Mouse (Mus musculus): Measurements from ENCODE around the gene Gm9844. TPM values are rescaled to one million over a fixed set of nuclear protein-coding genes. Genes with fewer than 3 reads are reported as not detected.

Gene Gm9844
- polyA plus RNA-seq, 1 experiment: 2.2 TPM

DNA sequence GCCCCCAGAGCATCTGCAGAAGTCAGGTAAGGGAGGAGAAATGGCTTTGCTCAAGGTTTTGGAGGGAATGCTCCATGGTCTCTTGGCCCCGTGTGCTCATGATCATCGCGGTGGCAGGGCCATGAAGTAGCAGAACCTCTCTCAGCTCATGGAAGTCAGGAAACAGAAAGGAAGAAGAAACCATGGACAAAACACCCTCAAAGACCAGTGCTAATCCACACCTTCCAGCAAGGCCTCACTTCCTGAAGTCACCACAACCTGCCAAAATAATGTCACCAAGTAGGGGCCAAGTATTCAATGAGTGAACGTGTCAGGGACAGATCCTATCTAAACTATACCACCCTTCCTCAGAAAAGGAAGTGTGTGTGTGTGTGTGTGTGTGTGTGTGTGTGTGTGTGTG is 840 bp downstream of the Gm9844 start:
- no peak for TF ChIP-seq POLR2A (IDR thresholded peaks at IDR 0.05; ENCODE audit: borderline replicate concordance, extremely low read depth, low read depth, low read length)
- TF ChIP-seq CTCF (IDR thresholded peaks at IDR 0.05; ENCODE audit: insufficient read depth, low read length): no peak
- Histone ChIP-seq H3K4me1 (ENCODE audit: control insufficient read depth, insufficient read depth, low read length) (no peaks in the 10 kb centered on the region), H3K4me3 (replicated peaks; ENCODE audit: extremely low read depth, low read depth, low read length) (no peak overlapping the region)
- 72% methylated on average over 4 of the region's 4 CpGs for WGBS
- DNase-seq: no peak

DNA sequence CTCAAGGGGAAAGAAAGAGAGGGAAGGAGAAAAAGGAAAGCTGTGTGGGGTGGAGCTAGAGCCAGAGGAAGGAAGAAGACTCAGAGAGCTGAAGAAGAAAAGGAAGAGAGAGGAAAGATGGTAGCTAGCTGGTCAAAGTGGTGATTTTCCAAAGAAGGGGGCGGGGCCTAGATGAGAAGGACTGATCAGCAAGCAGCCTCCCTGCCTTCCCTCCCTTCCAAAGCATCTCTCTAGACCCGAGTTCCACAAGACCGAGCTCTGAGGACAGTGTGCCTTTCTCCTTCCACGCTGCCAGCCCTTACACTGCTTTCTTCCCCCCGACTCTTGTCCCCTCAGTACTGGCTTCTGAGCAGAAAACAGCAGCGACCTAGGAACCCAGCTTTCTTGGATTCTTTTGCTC is 2.1 kb downstream of the Gm9844 start:
- H3K4me3 ChIP-seq (replicated peaks; ENCODE audit: extremely low read depth, low read depth, low read length): no peak overlapping the region
- TF ChIP-seq POLR2A (IDR thresholded peaks at IDR 0.05; ENCODE audit: borderline replicate concordance, extremely low read depth, low read depth, low read length): no peak
- no peak for TF ChIP-seq CTCF (IDR thresholded peaks at IDR 0.05; ENCODE audit: insufficient read depth, low read length)
- WGBS: 38% methylated on average over 6 of the region's 6 CpGs
- no peak for DNase-seq
- no peaks in the 10 kb centered on the region for H3K4me1 ChIP-seq (ENCODE audit: control insufficient read depth, insufficient read depth, low read length)

- DNase-seq: no peak
- Histone ChIP-seq H3K4me3 (replicated peaks; ENCODE audit: extremely low read depth, low read depth, low read length) (no peak overlapping the region), H3K4me1 (ENCODE audit: control insufficient read depth, insufficient read depth, low read length) (no peaks in the 10 kb centered on the region)
- 60% methylated on average over 17 of the region's 17 CpGs for whole genome bisulfite sequencing
- TF ChIP-seq CTCF (IDR thresholded peaks at IDR 0.05; ENCODE audit: insufficient read depth, low read length): no peak
- TF ChIP-seq POLR2A (IDR thresholded peaks at IDR 0.05; ENCODE audit: borderline replicate concordance, extremely low read depth, low read depth, low read length): no peak
Observed at GRCm38 (mm10) chr7:24869080-24869479, 7.1 kb downstream of the Gm9844 start.

DNA sequence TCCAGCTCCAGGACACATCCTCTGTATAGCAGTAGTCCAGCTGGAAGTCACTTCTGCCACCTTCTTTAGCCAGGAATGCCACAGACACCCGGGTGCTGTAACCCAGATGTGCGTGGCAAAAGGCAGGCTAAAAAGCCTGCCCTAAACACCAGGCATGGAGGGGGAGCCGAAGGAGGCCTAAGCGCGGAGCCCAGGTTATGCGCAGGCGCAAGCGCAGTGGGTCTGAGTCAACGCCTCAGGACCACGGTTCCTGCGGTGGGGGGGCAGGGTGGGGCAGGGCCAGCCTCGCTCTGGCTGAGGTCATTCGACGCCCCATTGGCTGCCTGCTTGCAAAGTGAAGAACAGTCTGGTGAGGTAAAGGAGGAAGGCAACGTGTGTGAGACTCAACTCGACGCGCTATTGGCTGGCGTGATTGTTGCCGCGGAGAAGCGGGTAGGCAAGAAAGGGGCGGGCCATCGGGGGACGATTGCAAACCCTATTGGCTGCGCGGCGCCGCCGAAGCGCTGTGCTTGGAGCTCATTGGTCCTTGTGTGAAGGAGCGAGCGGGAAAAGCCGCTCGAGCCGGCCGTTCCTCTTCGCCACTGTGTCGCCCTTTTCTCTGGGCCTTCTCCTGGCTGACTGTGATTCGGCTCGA is 7.6 kb downstream of the Gm9844 start, which contains the start of the genes Lypd4 and Dmrtc2:
Lypd4 (minus strand) TSS at position 410 of the 634 bp plus-strand sequence.
Dmrtc2 (plus strand) TSS at position 526 of the 634 bp plus-strand sequence.
- 50% methylated on average over 41 of the region's 41 CpGs for WGBS
- Histone ChIP-seq H3K4me3 (replicated peaks; ENCODE audit: extremely low read depth, low read depth, low read length) (no peak within 1 kb of the TSS), H3K4me1 (ENCODE audit: control insufficient read depth, insufficient read depth, low read length) (no peaks in the 10 kb centered on the region)
- TF ChIP-seq CTCF (IDR thresholded peaks at IDR 0.05; ENCODE audit: insufficient read depth, low read length) (no peak), POLR2A (IDR thresholded peaks at IDR 0.05; ENCODE audit: borderline replicate concordance, extremely low read depth, low read depth, low read length) (no peak)
- DNase-seq: no peak

- TF ChIP-seq POLR2A (IDR thresholded peaks at IDR 0.05; ENCODE audit: borderline replicate concordance, extremely low read depth, low read depth, low read length): no peak
- TF ChIP-seq CTCF (IDR thresholded peaks at IDR 0.05; ENCODE audit: insufficient read depth, low read length): no peak
- 57% methylated on average over 3 of the region's 3 CpGs for WGBS
- no peak for DNase-seq
Observed at GRCm38 (mm10) chr7:24877588-24877987, 15.6 kb downstream of the Gm9844 start.

DNA sequence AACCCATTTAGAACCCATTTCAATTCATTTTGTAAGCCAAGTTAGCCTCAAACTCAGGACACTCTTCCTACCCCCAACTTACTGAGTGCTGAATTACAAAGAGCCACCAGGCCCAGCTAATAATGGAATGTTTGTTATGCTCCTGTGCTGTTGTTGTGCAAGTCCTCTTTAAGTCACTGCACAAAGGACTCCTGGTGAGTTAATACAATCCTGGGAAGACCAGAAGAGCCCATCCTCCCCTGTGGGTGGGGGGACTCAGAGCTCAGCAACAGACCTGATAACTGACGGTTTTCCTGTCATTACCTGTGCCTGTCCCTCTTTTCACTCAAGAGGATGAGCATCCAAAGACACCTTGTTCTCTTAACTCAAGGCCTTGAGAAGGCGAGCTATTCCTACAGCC is 17.6 kb downstream of the Gm9844 start:
- no peak for DNase-seq
- H3K4me3 ChIP-seq (replicated peaks; ENCODE audit: extremely low read depth, low read depth, low read length): no peak overlapping the region
- H3K4me1 ChIP-seq (ENCODE audit: control insufficient read depth, insufficient read depth, low read length): no peaks in the 10 kb centered on the region
- no peak for TF ChIP-seq POLR2A (IDR thresholded peaks at IDR 0.05; ENCODE audit: borderline replicate concordance, extremely low read depth, low read depth, low read length)
- TF ChIP-seq CTCF (IDR thresholded peaks at IDR 0.05; ENCODE audit: insufficient read depth, low read length): no peak
- 56% methylated on average over 2 of the region's 2 CpGs for WGBS

More at GRCm38 (mm10) chr7:24877588-24877987, 15.6 kb downstream of the Gm9844 start:
- Histone ChIP-seq H3K4me3 (replicated peaks; ENCODE audit: extremely low read depth, low read depth, low read length) (no peak overlapping the region), H3K4me1 (ENCODE audit: control insufficient read depth, insufficient read depth, low read length) (no peaks in the 10 kb centered on the region)

- DNase-seq: no peak
- TF ChIP-seq CTCF (IDR thresholded peaks at IDR 0.05; ENCODE audit: insufficient read depth, low read length): no peak
- TF ChIP-seq POLR2A (IDR thresholded peaks at IDR 0.05; ENCODE audit: borderline replicate concordance, extremely low read depth, low read depth, low read length): no peak
- 88% methylated on average over 9 of the region's 9 CpGs for WGBS
- no peak overlapping the region for H3K4me3 ChIP-seq (replicated peaks; ENCODE audit: extremely low read depth, low read depth, low read length)
- H3K4me1 ChIP-seq (ENCODE audit: control insufficient read depth, insufficient read depth, low read length): peaks cover 8% of the 10 kb centered on the region
Observed at GRCm38 (mm10) chr7:24882416-24883199, 20.6 kb downstream of the Gm9844 start.

- Histone ChIP-seq H3K4me1 (ENCODE audit: control insufficient read depth, insufficient read depth, low read length) (peaks cover 8% of the 10 kb centered on the region), H3K4me3 (replicated peaks; ENCODE audit: extremely low read depth, low read depth, low read length) (peak within 1 kb of the TSS; percentile 88)
- DNase-seq: peak; percentile 98
- WGBS: under 1% methylated on average over 57 of the region's 57 CpGs
- TF ChIP-seq CTCF (IDR thresholded peaks at IDR 0.05; ENCODE audit: insufficient read depth, low read length): peak; percentile 53
- TF ChIP-seq POLR2A (IDR thresholded peaks at IDR 0.05; ENCODE audit: borderline replicate concordance, extremely low read depth, low read depth, low read length): peak; percentile 94
Observed at GRCm38 (mm10) chr7:24883896-24884692, 22.1 kb downstream of the Gm9844 start, which contains the start of gene Rps19. TSS of gene Rps19 (plus strand) at chr7:24884371.

DNA sequence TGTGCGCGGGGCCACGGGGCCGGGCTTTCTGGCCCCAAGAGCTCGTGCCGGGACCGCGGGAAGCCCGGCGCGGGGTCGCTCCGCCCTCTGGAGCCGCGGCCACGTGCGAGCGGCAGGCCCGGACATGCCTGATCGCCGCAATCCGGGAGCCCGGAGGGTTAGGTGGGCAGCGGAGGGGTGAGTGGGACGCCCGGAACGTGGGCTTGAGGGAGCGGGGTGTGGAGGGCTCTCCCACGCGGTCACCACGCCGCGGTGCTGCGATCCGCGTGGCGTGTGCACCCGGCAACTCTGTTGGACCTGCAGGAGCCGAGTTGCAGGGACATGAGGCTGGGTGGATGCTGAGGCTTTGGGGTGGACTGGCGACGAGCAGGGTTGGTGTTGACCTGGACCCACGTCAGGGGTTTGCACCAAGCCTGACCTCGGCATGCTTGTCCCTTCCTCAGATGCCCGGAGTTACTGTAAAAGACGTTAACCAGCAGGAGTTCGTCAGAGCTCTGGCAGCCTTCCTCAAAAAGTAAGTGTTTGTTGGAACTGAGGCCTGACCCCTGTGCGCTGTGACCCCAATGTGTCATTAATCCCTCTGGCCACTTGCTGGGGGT is 22.8 kb downstream of the Gm9844 start:
- under 1% methylated on average over 45 of the region's 47 CpGs for WGBS
- TF ChIP-seq CTCF (IDR thresholded peaks at IDR 0.05; ENCODE audit: insufficient read depth, low read length) (no peak), POLR2A (IDR thresholded peaks at IDR 0.05; ENCODE audit: borderline replicate concordance, extremely low read depth, low read depth, low read length) (no peak)
- DNase-seq: no peak
- Histone ChIP-seq H3K4me1 (ENCODE audit: control insufficient read depth, insufficient read depth, low read length) (peaks cover 9% of the 10 kb centered on the region), H3K4me3 (replicated peaks; ENCODE audit: extremely low read depth, low read depth, low read length) (peak overlapping the region; percentile 88)

Data from lung, adult 2 months (tissue).